Mouse (Mus musculus): ENCODE measurements around the gene Lrrc4. TPM values are rescaled to one million over a fixed set of nuclear protein-coding genes. Genes with fewer than 3 reads are reported as not detected.

Lrrc4 gene
- total and polyA plus RNA-seq, 3 experiments: 5.6 to 8.1 (median 6.1) TPM

GRCm38 (mm10) chr6:28614856-28615255 is 216.7 kb downstream of the Lrrc4 start:
- peak; percentile 20 for DNase-seq

- DNase-seq: no peak
Measured at GRCm38 (mm10) chr6:28613441-28613840, 218.1 kb downstream of the Lrrc4 start.

Other genes starting within 250 kb of the Lrrc4 start
- gene Lep, start 228.5 kb upstream of the Lrrc4 start, total RNA-seq (2021): 10 to 100 TPM in 1 of 2 experiments, 1 to 10 TPM in 1; 3.5 to 17.4 TPM
- gene Lep, start 228.5 kb upstream of the Lrrc4 start, polyA plus RNA-seq (2012; rRNA removed): 7.7 and 11.9 TPM in 2 replicates

Data from adrenal gland, adult 2 months (tissue).